Comparison of ENCODE assay signal across 9 mouse cellular contexts in genomic region chr7:105752716-105753115, GRCm38 (mm10). TPM values are rescaled to one million over a fixed set of nuclear protein-coding genes. Genes with fewer than 3 reads are reported as not detected.
DNase-seq lines count a peak whose midpoint lies in the region; ATAC-seq and TF ChIP-seq lines count a peak whose summit lies in the region.
"Had no signal": no experiment of that assay in that cellular context is flagged by ENCODE, and none has a peak within 500 bp of the region (broad histone marks: within the 10 kb centered on the region; RNA-seq: fewer than 3 reads in every experiment).

No protein-coding gene starts in this region.

- ATAC-seq in intestine, embryonic 15.5 days, result 0 out of 2 replicates have a peak, but pooled peaks have one; percentile 6
- no peak for ATAC-seq in intestine, postnatal 0 days
- peak; percentile 38 for ATAC-seq in neural tube, embryonic 12.5 days (ENCODE audit: low FRiP score, low read depth)
- ATAC-seq in forebrain, postnatal 0 days, result peak; percentile 10; the same call in 1 of the 2 replicates
- peak; percentile 27; the same call in 1 of the 2 replicates for ATAC-seq in neural tube, embryonic 15.5 days (ENCODE audit: low FRiP score)

- H3K4me1 ChIP-seq in intestine, embryonic 15.5 days (replicated peaks), result no peaks in the 10 kb centered on the region
- H3K4me1 ChIP-seq in intestine, postnatal 0 days (replicated peaks; ENCODE audit: control insufficient read depth, insufficient read depth, low read length), result peaks cover 6% of the 10 kb centered on the region; the same call in 1 of the 2 replicates
- peaks cover 7% of the 10 kb centered on the region for H3K4me1 ChIP-seq in neural tube, embryonic 12.5 days
- H3K4me1 ChIP-seq in forebrain, postnatal 0 days (ENCODE audit: insufficient read depth), result 0 out of 2 replicates have a peak, but pooled peaks cover 3% of the 10 kb centered on the region
- H3K4me1 ChIP-seq in neural tube, embryonic 15.5 days, result peaks cover 20% of the 10 kb centered on the region

- H3K4me3 ChIP-seq in intestine, embryonic 15.5 days (replicated peaks), result no peak overlapping the region
- no peak overlapping the region for H3K4me3 ChIP-seq in intestine, postnatal 0 days (ENCODE audit: low read depth, low read length)
- H3K4me3 ChIP-seq in neural tube, embryonic 12.5 days, result no peak overlapping the region
- no peak overlapping the region for H3K4me3 ChIP-seq in forebrain, postnatal 0 days (ENCODE audit: low read depth, low read length)
- no peak overlapping the region for H3K4me3 ChIP-seq in neural tube, embryonic 15.5 days (replicated peaks)

- peaks cover 23% of the 10 kb centered on the region; the same call in 1 of the 2 replicates for H3K36me3 ChIP-seq in intestine, embryonic 15.5 days
- H3K36me3 ChIP-seq in intestine, postnatal 0 days (ENCODE audit: control insufficient read depth, insufficient read depth), result peaks cover 18% of the 10 kb centered on the region
- H3K36me3 ChIP-seq in neural tube, embryonic 12.5 days, result peaks cover 68% of the 10 kb centered on the region
- H3K36me3 ChIP-seq in forebrain, postnatal 0 days (ENCODE audit: insufficient read depth), result peaks cover 66% of the 10 kb centered on the region
- peaks cover 63% of the 10 kb centered on the region for H3K36me3 ChIP-seq in neural tube, embryonic 15.5 days

- H3K9ac ChIP-seq in intestine, embryonic 15.5 days, result no peak overlapping the region
- no peak overlapping the region for H3K9ac ChIP-seq in intestine, postnatal 0 days (ENCODE audit: low read depth, low read length)
- H3K9ac ChIP-seq in neural tube, embryonic 12.5 days, result no peak overlapping the region
- H3K9ac ChIP-seq in forebrain, postnatal 0 days, result no peak overlapping the region
- no peak overlapping the region for H3K9ac ChIP-seq in neural tube, embryonic 15.5 days (replicated peaks)

- no peaks in the 10 kb centered on the region for H3K27me3 ChIP-seq in intestine, embryonic 15.5 days (replicated peaks)
- H3K27me3 ChIP-seq in intestine, postnatal 0 days (replicated peaks; ENCODE audit: control insufficient read depth, insufficient read depth, low read length), result no peaks in the 10 kb centered on the region
- no peaks in the 10 kb centered on the region for H3K27me3 ChIP-seq in neural tube, embryonic 12.5 days (replicated peaks)
- no peaks in the 10 kb centered on the region for H3K27me3 ChIP-seq in forebrain, postnatal 0 days (ENCODE audit: insufficient read depth, low read length)
- H3K27me3 ChIP-seq in neural tube, embryonic 15.5 days (replicated peaks), result no peaks in the 10 kb centered on the region
- H3K27me3 ChIP-seq: heart, embryonic 13.5 days had no signal

- intact Hi-C loops in heart, postnatal 10 days (cut with DNase I), result no loop called here

- TF ChIP-seq CTCF in intestine, postnatal 0 days (IDR thresholded peaks at IDR 0.05; ENCODE audit: low read depth), result no peak
- no peak for TF ChIP-seq CTCF in forebrain, postnatal 0 days (IDR thresholded peaks at IDR 0.05; ENCODE audit: low read depth)

- no peaks in the 10 kb centered on the region for H3K9me3 ChIP-seq in intestine, embryonic 15.5 days
- H3K9me3 ChIP-seq in intestine, postnatal 0 days (ENCODE audit: control insufficient read depth), result no peaks in the 10 kb centered on the region
- H3K9me3 ChIP-seq in neural tube, embryonic 12.5 days, result no peaks in the 10 kb centered on the region
- H3K9me3 ChIP-seq in forebrain, postnatal 0 days (ENCODE audit: low read length), result no peaks in the 10 kb centered on the region
- H3K9me3 ChIP-seq in neural tube, embryonic 15.5 days (replicated peaks), result no peaks in the 10 kb centered on the region
- H3K9me3 ChIP-seq: heart, embryonic 13.5 days had no signal

- 91% methylated on average over 2 of the region's 2 CpGs for WGBS in intestine, embryonic 15.5 days
- WGBS in intestine, postnatal 0 days, result 90% methylated on average over 2 of the region's 2 CpGs
- 85% methylated on average over 2 of the region's 2 CpGs for WGBS in neural tube, embryonic 12.5 days
- 90% methylated on average over 2 of the region's 2 CpGs for WGBS in forebrain, postnatal 0 days
- WGBS in neural tube, embryonic 15.5 days, result 86% methylated on average over 2 of the region's 2 CpGs

- no peak overlapping the region for H3K4me2 ChIP-seq in intestine, embryonic 15.5 days (replicated peaks)
- no peak overlapping the region for H3K4me2 ChIP-seq in intestine, postnatal 0 days (replicated peaks; ENCODE audit: low read depth)
- H3K4me2 ChIP-seq in neural tube, embryonic 12.5 days (replicated peaks), result no peak overlapping the region
- no peak overlapping the region for H3K4me2 ChIP-seq in forebrain, postnatal 0 days (ENCODE audit: low read depth)
- H3K4me2 ChIP-seq in neural tube, embryonic 15.5 days, result no peak overlapping the region

- H3K27ac ChIP-seq in intestine, embryonic 15.5 days, result no peak overlapping the region
- no peak overlapping the region for H3K27ac ChIP-seq in intestine, postnatal 0 days (ENCODE audit: low read depth, low read length)
- H3K27ac ChIP-seq in neural tube, embryonic 12.5 days, result no peak overlapping the region
- no peak overlapping the region for H3K27ac ChIP-seq in forebrain, postnatal 0 days (ENCODE audit: low read depth, low read length)
- peak overlapping the region; percentile 76; the same call in 1 of the 2 replicates for H3K27ac ChIP-seq in neural tube, embryonic 15.5 days (replicated peaks)
- H3K27ac ChIP-seq: heart, embryonic 13.5 days had no signal

- no peak for DNase-seq in neural tube, embryonic 10.5 days (ENCODE audit: extremely low spot score, low spot score)
- DNase-seq in forebrain, postnatal 0 days, result no peak
- no peak for DNase-seq in urinary bladder, postnatal 4 days (ENCODE audit: low spot score in 2 of 2)
- no peak for DNase-seq in heart, postnatal 10 days

RNA-seq across cellular contexts. Expression of gene Tpp1, which starts 0.7 kb away (rescaled TPM):
- polyA plus RNA-seq in intestine, embryonic 15.5 days (2015; fragmentation: Nextera tagmentation; extraction: Ambion mirVana), result 109 TPM in 2 replicates
- 176 and 184 TPM in 2 replicates for polyA plus RNA-seq in intestine, postnatal 0 days (2015; fragmentation: Nextera tagmentation; extraction: Ambion mirVana)
- 37.4 and 40.3 TPM in 2 replicates for polyA plus RNA-seq in neural tube, embryonic 12.5 days (2016; fragmentation: Nextera tagmentation; extraction: Ambion mirVana)
- 16.8 and 51.2 TPM in 2 replicates for total RNA-seq in forebrain, postnatal 0 days (2014; rRNA removed)
- polyA plus RNA-seq in forebrain, postnatal 0 days (2015; fragmentation: Nextera tagmentation; extraction: Ambion mirVana), result 38.7 and 40.0 TPM in 2 replicates
- 41.4 and 50.2 TPM in 2 replicates for polyA plus RNA-seq in neural tube, embryonic 15.5 days (2015; fragmentation: Nextera tagmentation; extraction: Ambion mirVana)
- 10 to 100 TPM; 42.2 to 46.6 TPM for total RNA-seq in heart, postnatal 10 days (2021)

RNA-seq across cellular contexts. Expression of gene Taf10, which starts 8.6 kb away (rescaled TPM):
- 134 and 140 TPM in 2 replicates for polyA plus RNA-seq in intestine, embryonic 15.5 days (2015; fragmentation: Nextera tagmentation; extraction: Ambion mirVana)
- 164 and 168 TPM in 2 replicates for polyA plus RNA-seq in intestine, postnatal 0 days (2015; fragmentation: Nextera tagmentation; extraction: Ambion mirVana)
- 165 and 171 TPM in 2 replicates for polyA plus RNA-seq in neural tube, embryonic 12.5 days (2016; fragmentation: Nextera tagmentation; extraction: Ambion mirVana)
- 84.6 and 86.5 TPM in 2 replicates for total RNA-seq in forebrain, postnatal 0 days (2014; rRNA removed)
- polyA plus RNA-seq in forebrain, postnatal 0 days (2015; fragmentation: Nextera tagmentation; extraction: Ambion mirVana), result 99.9 and 108 TPM in 2 replicates
- 101 and 102 TPM in 2 replicates for polyA plus RNA-seq in neural tube, embryonic 15.5 days (2015; fragmentation: Nextera tagmentation; extraction: Ambion mirVana)
- 100 to 1,000 TPM; 102 to 108 TPM for total RNA-seq in heart, postnatal 10 days (2021)

RNA-seq across cellular contexts. Expression of gene Rrp8, which starts 15.5 kb away (rescaled TPM):
- polyA plus RNA-seq in intestine, embryonic 15.5 days (2015; fragmentation: Nextera tagmentation; extraction: Ambion mirVana), result 32.4 and 34.4 TPM in 2 replicates
- polyA plus RNA-seq in intestine, postnatal 0 days (2015; fragmentation: Nextera tagmentation; extraction: Ambion mirVana), result 12.7 and 15.0 TPM in 2 replicates
- 31.4 and 32.3 TPM in 2 replicates for polyA plus RNA-seq in neural tube, embryonic 12.5 days (2016; fragmentation: Nextera tagmentation; extraction: Ambion mirVana)
- 22.1 and 26.6 TPM in 2 replicates for total RNA-seq in forebrain, postnatal 0 days (2014; rRNA removed)
- 16.0 and 19.1 TPM in 2 replicates for polyA plus RNA-seq in forebrain, postnatal 0 days (2015; fragmentation: Nextera tagmentation; extraction: Ambion mirVana)
- 27.8 and 28.8 TPM in 2 replicates for polyA plus RNA-seq in neural tube, embryonic 15.5 days (2015; fragmentation: Nextera tagmentation; extraction: Ambion mirVana)
- total RNA-seq in heart, postnatal 10 days (2021), result 10 to 100 TPM; 14.3 to 14.7 TPM

RNA-seq across cellular contexts. Expression of gene Ilk, which starts 16.3 kb away (rescaled TPM):
- 313 and 320 TPM in 2 replicates for polyA plus RNA-seq in intestine, embryonic 15.5 days (2015; fragmentation: Nextera tagmentation; extraction: Ambion mirVana)
- 173 and 178 TPM in 2 replicates for polyA plus RNA-seq in intestine, postnatal 0 days (2015; fragmentation: Nextera tagmentation; extraction: Ambion mirVana)
- 220 and 230 TPM in 2 replicates for polyA plus RNA-seq in neural tube, embryonic 12.5 days (2016; fragmentation: Nextera tagmentation; extraction: Ambion mirVana)
- total RNA-seq in forebrain, postnatal 0 days (2014; rRNA removed), result 146 and 157 TPM in 2 replicates
- 159 and 161 TPM in 2 replicates for polyA plus RNA-seq in forebrain, postnatal 0 days (2015; fragmentation: Nextera tagmentation; extraction: Ambion mirVana)
- 204 and 227 TPM in 2 replicates for polyA plus RNA-seq in neural tube, embryonic 15.5 days (2015; fragmentation: Nextera tagmentation; extraction: Ambion mirVana)
- 100 to 1,000 TPM; 156 to 157 TPM for total RNA-seq in heart, postnatal 10 days (2021)

RNA-seq across cellular contexts. Expression of gene Dchs1, which starts 34.7 kb away (rescaled TPM):
- 8.2 and 8.3 TPM in 2 replicates for polyA plus RNA-seq in intestine, embryonic 15.5 days (2015; fragmentation: Nextera tagmentation; extraction: Ambion mirVana)
- polyA plus RNA-seq in intestine, postnatal 0 days (2015; fragmentation: Nextera tagmentation; extraction: Ambion mirVana), result 2.2 and 2.4 TPM in 2 replicates
- polyA plus RNA-seq in neural tube, embryonic 12.5 days (2016; fragmentation: Nextera tagmentation; extraction: Ambion mirVana), result 20.4 and 20.6 TPM in 2 replicates
- 62.7 and 98.7 TPM in 2 replicates for total RNA-seq in forebrain, postnatal 0 days (2014; rRNA removed)
- polyA plus RNA-seq in forebrain, postnatal 0 days (2015; fragmentation: Nextera tagmentation; extraction: Ambion mirVana), result 5.7 and 8.0 TPM in 2 replicates
- 10.0 and 10.8 TPM in 2 replicates for polyA plus RNA-seq in neural tube, embryonic 15.5 days (2015; fragmentation: Nextera tagmentation; extraction: Ambion mirVana)
- total RNA-seq in heart, postnatal 10 days (2021), result 10 to 100 TPM; 30.6 to 34.2 TPM
